Mouse (Mus musculus): Measurements from ENCODE around the gene Xylb. TPM values are rescaled to one million over a fixed set of nuclear protein-coding genes. Genes with fewer than 3 reads are reported as not detected.
"Not testable (repeated sequence)": the region's sequence is repeated elsewhere in the genome, so short reads cannot be mapped to it uniquely, and the experiment has no call there.

The Xylb gene
- polyA plus RNA-seq, 1 experiment, result 1.3 TPM

DNA sequence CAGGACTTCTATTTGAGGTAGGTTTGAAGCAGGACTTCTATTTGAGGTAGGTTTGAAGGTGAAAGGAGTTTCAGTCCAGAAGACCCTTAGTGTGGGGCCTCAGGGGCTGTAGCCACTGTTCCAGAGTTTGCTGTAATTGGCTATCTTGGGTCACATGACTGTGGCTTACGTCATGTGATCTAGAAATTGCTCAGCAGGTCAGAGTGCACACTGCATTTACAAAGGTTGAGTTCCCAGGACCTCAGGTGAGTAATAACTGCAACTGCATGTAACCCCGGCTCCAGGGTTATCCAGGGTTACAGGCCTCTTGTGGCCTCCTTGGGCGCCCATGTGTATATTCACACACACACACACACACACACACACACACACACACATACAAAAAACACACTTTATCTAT is 11.2 kb downstream of the Xylb start:
- H3K36me3 ChIP-seq (ENCODE audit: control insufficient read depth, insufficient read depth, low read length), result no peaks in the 10 kb centered on the region
- no peaks in the 10 kb centered on the region for H3K4me1 ChIP-seq (ENCODE audit: control insufficient read depth, insufficient read depth, insufficient read length)
- TF ChIP-seq CTCF (IDR thresholded peaks at IDR 0.05; ENCODE audit: extremely low read depth, insufficient read depth, insufficient read length, insufficient replicate concordance) (no peak), POLR2A (IDR thresholded peaks at IDR 0.05; ENCODE audit: low read depth, low read length) (no peak)
- DNase-seq (ENCODE audit: low read depth in 1 of 2, low spot score in 2 of 2), result no peak
- no peaks in the 10 kb centered on the region for H3K27me3 ChIP-seq (ENCODE audit: control insufficient read depth, insufficient read depth, low read length)
- 82% methylated on average over 3 of the region's 3 CpGs for WGBS
- H3K4me3 ChIP-seq (ENCODE audit: extremely low read depth, insufficient read depth, insufficient read length), result no peak overlapping the region
- no peak overlapping the region for H3K27ac ChIP-seq (ENCODE audit: insufficient read depth, low read length)

GRCm38 (mm10) chr9:119370770-119371169 is 13.6 kb downstream of the Xylb start:
- H3K4me1 ChIP-seq (ENCODE audit: control insufficient read depth, insufficient read depth, insufficient read length); H3K4me3 ChIP-seq (ENCODE audit: extremely low read depth, insufficient read depth, insufficient read length); H3K27ac ChIP-seq (ENCODE audit: insufficient read depth, low read length); DNase-seq (ENCODE audit: low read depth in 1 of 2, low spot score in 2 of 2); H3K36me3 ChIP-seq (ENCODE audit: control insufficient read depth, insufficient read depth, low read length); H3K27me3 ChIP-seq (ENCODE audit: control insufficient read depth, insufficient read depth, low read length): not testable (repeated sequence)
- WGBS, result 88% methylated on average over 4 of the region's 4 CpGs

DNA sequence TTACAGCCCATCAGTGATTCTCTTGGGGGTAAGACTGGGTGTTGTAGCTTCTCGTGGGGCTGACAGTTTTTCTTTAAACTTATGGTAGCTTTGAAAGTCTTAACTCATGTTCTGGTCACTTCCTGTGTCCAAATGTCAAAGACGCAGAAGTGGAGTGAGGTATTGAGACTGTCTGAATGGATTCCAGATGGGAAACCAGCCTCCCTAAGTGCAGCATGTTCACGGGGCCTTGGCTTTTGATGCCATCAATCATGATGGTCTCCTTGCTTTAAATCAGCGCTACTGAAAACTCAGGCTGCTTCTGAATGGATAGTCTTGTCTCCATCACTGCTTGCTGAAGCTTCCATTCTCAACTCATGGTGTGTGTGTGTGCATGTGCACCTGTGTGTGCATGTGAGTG is 14.1 kb downstream of the Xylb start:
- whole genome bisulfite sequencing, result 87% methylated on average over 4 of the region's 4 CpGs
- no peak for DNase-seq (ENCODE audit: low read depth in 1 of 2, low spot score in 2 of 2)
- no peak for TF ChIP-seq CTCF (IDR thresholded peaks at IDR 0.05; ENCODE audit: extremely low read depth, insufficient read depth, insufficient read length, insufficient replicate concordance)
- no peak for TF ChIP-seq POLR2A (IDR thresholded peaks at IDR 0.05; ENCODE audit: low read depth, low read length)
- no peaks in the 10 kb centered on the region for H3K27me3 ChIP-seq (ENCODE audit: control insufficient read depth, insufficient read depth, low read length)
- no peaks in the 10 kb centered on the region for H3K36me3 ChIP-seq (ENCODE audit: control insufficient read depth, insufficient read depth, low read length)
- H3K27ac ChIP-seq (ENCODE audit: insufficient read depth, low read length), result no peak overlapping the region
- H3K4me3 ChIP-seq (ENCODE audit: extremely low read depth, insufficient read depth, insufficient read length), result no peak overlapping the region
- no peaks in the 10 kb centered on the region for H3K4me1 ChIP-seq (ENCODE audit: control insufficient read depth, insufficient read depth, insufficient read length)

- H3K4me3 ChIP-seq (ENCODE audit: extremely low read depth, insufficient read depth, insufficient read length), result no peak overlapping the region
- H3K27ac ChIP-seq (ENCODE audit: insufficient read depth, low read length), result no peak overlapping the region
- no peaks in the 10 kb centered on the region for H3K27me3 ChIP-seq (ENCODE audit: control insufficient read depth, insufficient read depth, low read length)
- WGBS, result 96% methylated on average over 3 of the region's 3 CpGs
- no peak for DNase-seq (ENCODE audit: low read depth in 1 of 2, low spot score in 2 of 2)
- H3K4me1 ChIP-seq (ENCODE audit: control insufficient read depth, insufficient read depth, insufficient read length), result no peaks in the 10 kb centered on the region
- no peaks in the 10 kb centered on the region for H3K36me3 ChIP-seq (ENCODE audit: control insufficient read depth, insufficient read depth, low read length)
- TF ChIP-seq POLR2A (IDR thresholded peaks at IDR 0.05; ENCODE audit: low read depth, low read length) (no peak), CTCF (IDR thresholded peaks at IDR 0.05; ENCODE audit: extremely low read depth, insufficient read depth, insufficient read length, insufficient replicate concordance) (no peak)
Measured at GRCm38 (mm10) chr9:119375008-119375407, 17.8 kb downstream of the Xylb start.

DNA sequence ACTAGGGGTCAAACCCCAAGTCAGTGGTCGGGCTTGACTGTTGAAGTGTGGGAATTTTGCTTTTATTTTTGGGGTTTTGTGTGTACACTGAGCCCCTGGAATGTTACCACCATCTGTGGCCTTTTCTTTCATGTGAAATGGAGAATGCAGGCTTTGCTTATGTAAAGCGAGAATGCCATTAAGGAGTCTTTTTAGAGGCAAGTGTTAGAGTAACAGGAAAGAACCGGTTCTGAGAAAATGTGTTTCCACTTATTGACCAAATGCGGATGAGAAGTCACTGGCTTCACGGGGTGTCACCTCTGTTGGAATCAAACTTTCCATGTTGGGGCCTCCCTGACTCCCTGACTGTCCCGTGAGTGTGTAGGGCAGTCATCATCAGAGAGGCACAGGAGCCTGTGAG is 18.4 kb downstream of the Xylb start:
- Histone ChIP-seq H3K27me3 (ENCODE audit: control insufficient read depth, insufficient read depth, low read length) (no peaks in the 10 kb centered on the region), H3K4me1 (ENCODE audit: control insufficient read depth, insufficient read depth, insufficient read length) (no peaks in the 10 kb centered on the region), H3K36me3 (ENCODE audit: control insufficient read depth, insufficient read depth, low read length) (no peaks in the 10 kb centered on the region), H3K27ac (ENCODE audit: insufficient read depth, low read length) (no peak overlapping the region), H3K4me3 (ENCODE audit: extremely low read depth, insufficient read depth, insufficient read length) (no peak overlapping the region)
- 87% methylated on average over 6 of the region's 6 CpGs for WGBS
- DNase-seq (ENCODE audit: low read depth in 1 of 2, low spot score in 2 of 2), result no peak
- no peak for TF ChIP-seq CTCF (IDR thresholded peaks at IDR 0.05; ENCODE audit: extremely low read depth, insufficient read depth, insufficient read length, insufficient replicate concordance)
- no peak for TF ChIP-seq POLR2A (IDR thresholded peaks at IDR 0.05; ENCODE audit: low read depth, low read length)

DNA sequence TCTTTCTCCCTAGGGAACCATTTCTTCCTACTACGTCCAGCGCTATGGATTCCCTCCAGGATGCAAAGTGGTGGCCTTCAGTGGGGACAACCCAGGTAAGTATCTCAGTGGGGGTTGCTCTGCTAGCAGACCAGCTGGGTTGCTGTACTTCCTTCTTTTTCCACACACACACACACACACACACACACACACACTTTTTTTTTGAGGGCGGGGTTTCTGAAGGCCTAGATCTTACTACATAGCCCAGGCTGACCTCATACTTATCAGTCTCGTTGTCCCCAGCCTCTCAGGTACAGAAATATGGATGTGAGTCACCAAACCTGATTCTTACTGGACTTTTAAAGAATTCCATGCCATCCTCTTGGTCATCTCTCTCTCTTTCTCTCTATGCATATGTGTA is 21.1 kb downstream of the Xylb start:
- DNase-seq (ENCODE audit: low read depth in 1 of 2, low spot score in 2 of 2), result no peak
- Histone ChIP-seq H3K4me3 (ENCODE audit: extremely low read depth, insufficient read depth, insufficient read length) (no peak overlapping the region), H3K36me3 (ENCODE audit: control insufficient read depth, insufficient read depth, low read length) (no peaks in the 10 kb centered on the region), H3K4me1 (ENCODE audit: control insufficient read depth, insufficient read depth, insufficient read length) (no peaks in the 10 kb centered on the region), H3K27me3 (ENCODE audit: control insufficient read depth, insufficient read depth, low read length) (no peaks in the 10 kb centered on the region), H3K27ac (ENCODE audit: insufficient read depth, low read length) (no peak overlapping the region)
- TF ChIP-seq POLR2A (IDR thresholded peaks at IDR 0.05; ENCODE audit: low read depth, low read length), result no peak
- no peak for TF ChIP-seq CTCF (IDR thresholded peaks at IDR 0.05; ENCODE audit: extremely low read depth, insufficient read depth, insufficient read length, insufficient replicate concordance)
- WGBS, result 71% methylated on average over 4 of the region's 4 CpGs

DNA sequence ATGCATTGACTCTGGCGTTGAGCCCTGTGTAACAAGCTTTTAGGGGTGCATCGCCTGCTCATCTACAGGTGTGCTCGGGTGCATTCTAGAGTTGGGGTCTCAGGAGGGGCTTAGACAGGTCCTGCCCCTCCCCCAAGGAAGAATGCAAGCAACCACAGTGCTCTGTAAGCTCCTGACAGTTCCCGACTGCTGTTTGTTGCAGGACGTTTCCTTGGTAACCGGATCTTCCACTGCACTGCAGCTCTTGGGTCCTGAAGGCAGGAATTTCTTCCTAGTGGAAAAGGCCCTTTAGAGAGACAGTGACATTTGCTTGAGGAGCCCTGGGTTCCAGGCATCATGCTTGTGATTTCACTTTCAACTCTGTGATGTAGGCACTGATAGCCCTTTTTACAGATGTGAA is 25.4 kb downstream of the Xylb start:
- H3K27ac ChIP-seq (ENCODE audit: insufficient read depth, low read length), result no peak overlapping the region
- no peak for DNase-seq (ENCODE audit: low read depth in 1 of 2, low spot score in 2 of 2)
- no peaks in the 10 kb centered on the region for H3K4me1 ChIP-seq (ENCODE audit: control insufficient read depth, insufficient read depth, insufficient read length)
- WGBS, result 80% methylated on average over 6 of the region's 6 CpGs
- no peaks in the 10 kb centered on the region for H3K36me3 ChIP-seq (ENCODE audit: control insufficient read depth, insufficient read depth, low read length)
- H3K27me3 ChIP-seq (ENCODE audit: control insufficient read depth, insufficient read depth, low read length), result no peaks in the 10 kb centered on the region
- no peak for TF ChIP-seq CTCF (IDR thresholded peaks at IDR 0.05; ENCODE audit: extremely low read depth, insufficient read depth, insufficient read length, insufficient replicate concordance)
- TF ChIP-seq POLR2A (IDR thresholded peaks at IDR 0.05; ENCODE audit: low read depth, low read length), result no peak
- H3K4me3 ChIP-seq (ENCODE audit: extremely low read depth, insufficient read depth, insufficient read length), result no peak overlapping the region
